ENCODE assay signal across 17 mouse cellular contexts in genomic region chr14:18106901-18107789, GRCm38 (mm10).
DNase-seq lines count a peak whose midpoint lies in the region; TF ChIP-seq lines count a peak whose summit lies in the region.
"Had no signal": no experiment of that assay in that cellular context is flagged by ENCODE, and none has a peak within 500 bp of the region (broad histone marks: within the 10 kb centered on the region; RNA-seq: fewer than 3 reads in every experiment).

No protein-coding gene starts in this region.

- H3K27ac ChIP-seq in kidney, adult 2 months (ENCODE audit: insufficient read depth, low read depth, low read length) = no peak overlapping the region
- H3K27ac ChIP-seq: forebrain, embryonic 12.5 days; hindbrain, postnatal 0 days; lung, embryonic 15.5 days had no signal

- DNase-seq in lung, postnatal 36 days = peak; percentile 1
- DNase-seq in lung, postnatal 4 days = no peak
- DNase-seq in layer of hippocampus, adult 9-10 months (ENCODE audit: low spot score) = peak; percentile 29
- peak; percentile 69 to 89 for DNase-seq in left cerebral cortex, postnatal 25 days (ENCODE audit: low spot score in 2 of 2)
- DNase-seq in kidney, adult 11 months = no peak
- DNase-seq in heart, postnatal 10 days = no peak
- no peak for DNase-seq in heart, adult 9 months (ENCODE audit: low spot score in 2 of 2)
- DNase-seq in kidney, adult 2 months = no peak
- DNase-seq: cerebellum, adult 18-20 months; heart, adult 11 months; kidney, postnatal 10 days; liver; thymus, adult 18-20 months had no signal

- intact Hi-C loops in left cerebral cortex, postnatal 25 days (cut with DNase I) = loop anchor here (2.0 kb wide), 1 partner anchor 78 kb away; no protein-coding TSS in a partner anchor
- intact Hi-C loops in heart, postnatal 10 days (cut with DNase I) = no loop called here

- no peak for TF ChIP-seq CTCF in kidney, adult 2 months (conservative IDR thresholded peaks at IDR 0.05; ENCODE audit: insufficient read depth, insufficient read length, low read depth, low read length)

- no peaks in the 10 kb centered on the region for H3K4me1 ChIP-seq in kidney, adult 2 months (ENCODE audit: control insufficient read depth, insufficient read depth, low read length)
- H3K4me1 ChIP-seq: forebrain, embryonic 12.5 days; lung, embryonic 15.5 days had no signal

- TF ChIP-seq POLR2A in kidney, adult 2 months (IDR thresholded peaks at IDR 0.05; ENCODE audit: low read depth, low read length) = no peak

- WGBS in kidney, adult 2 months = 60% methylated on average over 3 of the region's 3 CpGs

- no peak overlapping the region for H3K4me3 ChIP-seq in kidney, adult 2 months (ENCODE audit: insufficient read depth, low read depth, low read length)
- H3K4me3 ChIP-seq: forebrain, embryonic 12.5 days; lung, embryonic 15.5 days had no signal

- H3K36me3 ChIP-seq in kidney, adult 2 months (ENCODE audit: control insufficient read depth, insufficient read depth, low read length) = no peaks in the 10 kb centered on the region
- H3K36me3 ChIP-seq: forebrain, embryonic 12.5 days; G1E; lung, embryonic 15.5 days had no signal

- H3K27me3 ChIP-seq in kidney, adult 2 months (replicated peaks; ENCODE audit: control insufficient read depth, insufficient read depth, low read length) = no peaks in the 10 kb centered on the region
- H3K27me3 ChIP-seq: forebrain, embryonic 12.5 days; lung, embryonic 15.5 days had no signal

Comparison
In these comparisons a context has a peak if more than half of its experiments do, and no peak if none do; other contexts are left out.
1. DNase-seq: peak in lung, postnatal 36 days (single experiment), layer of hippocampus, adult 9-10 months (single experiment) and left cerebral cortex, postnatal 25 days (2 of 2); none in lung, postnatal 4 days (0 of 2), kidney, adult 11 months (single experiment), heart, postnatal 10 days (0 of 2), heart, adult 9 months (0 of 2) and kidney, adult 2 months (single experiment).